9 mouse cellular contexts compared by ENCODE assay signal in genomic region chr7:25620101-25620500, GRCm38 (mm10). TPM values are rescaled to one million over a fixed set of nuclear protein-coding genes. Genes with fewer than 3 reads are reported as not detected.
DNase-seq lines count a peak whose midpoint lies in the region; ATAC-seq and TF ChIP-seq lines count a peak whose summit lies in the region.
"Had no signal": no experiment of that assay in that cellular context is flagged by ENCODE, and none has a peak within 500 bp of the region (broad histone marks: within the 10 kb centered on the region; RNA-seq: fewer than 3 reads in every experiment).

No protein-coding gene starts in this region.

- 90% methylated on average over 5 of the region's 5 CpGs for WGBS in heart, embryonic 11.5 days (ENCODE audit: insufficient replicate concordance)
- 94% methylated on average over 5 of the region's 5 CpGs for WGBS in forebrain, embryonic 12.5 days
- WGBS in limb, embryonic 14.5 days = 94% methylated on average over 5 of the region's 5 CpGs

- no peak overlapping the region for H3K27ac ChIP-seq in heart, embryonic 11.5 days (ENCODE audit: low read depth, low read length)
- H3K27ac ChIP-seq in forebrain, embryonic 12.5 days = no peak overlapping the region
- H3K27ac ChIP-seq in limb, embryonic 14.5 days (replicated peaks; ENCODE audit: low read depth, low read length) = no peak overlapping the region

- peak overlapping the region; percentile 80 for H3K4me3 ChIP-seq in heart, embryonic 11.5 days (ENCODE audit: low read depth, low read length)
- H3K4me3 ChIP-seq in E14TG2a.4 (replicated peaks; ENCODE audit: low read length) = peak overlapping the region; percentile 95
- H3K4me3 ChIP-seq in forebrain, embryonic 12.5 days (replicated peaks) = peak overlapping the region; percentile 63
- H3K4me3 ChIP-seq in limb, embryonic 14.5 days (replicated peaks; ENCODE audit: low read length) = peak overlapping the region; percentile 68

- no peak for TF ChIP-seq POLR2A in limb, embryonic 14.5 days (IDR thresholded peaks at IDR 0.05; ENCODE audit: borderline replicate concordance, extremely low read depth, insufficient read depth, insufficient read length)

- no peaks in the 10 kb centered on the region for H3K27me3 ChIP-seq in heart, embryonic 11.5 days (ENCODE audit: control insufficient read depth, insufficient read depth, low read length)
- H3K27me3 ChIP-seq in E14TG2a.4 (ENCODE audit: insufficient read depth, low read length) = peaks cover 9% of the 10 kb centered on the region; the same call in 1 of the 2 replicates
- H3K27me3 ChIP-seq in forebrain, embryonic 12.5 days = peaks cover 7% of the 10 kb centered on the region
- H3K27me3 ChIP-seq in limb, embryonic 14.5 days (ENCODE audit: control insufficient read depth, insufficient read depth, low read length) = no peaks in the 10 kb centered on the region

- intact Hi-C loops in heart, postnatal 36 days (cut with DNase I) = loop anchor here (2.0 kb wide), 1 partner anchor 39 kb away; the partner anchor contains the start of genes Bckdha and Exosc5

- H3K36me3 ChIP-seq in heart, embryonic 11.5 days (ENCODE audit: control insufficient read depth, insufficient read depth, low read length) = 0 out of 2 replicates have a peak, but pooled peaks cover 2% of the 10 kb centered on the region
- peaks cover 50% of the 10 kb centered on the region for H3K36me3 ChIP-seq in E14TG2a.4 (ENCODE audit: insufficient read depth, low read length)
- H3K36me3 ChIP-seq in forebrain, embryonic 12.5 days (replicated peaks) = 0 out of 2 replicates have a peak, but pooled peaks cover 8% of the 10 kb centered on the region
- H3K36me3 ChIP-seq in limb, embryonic 14.5 days (ENCODE audit: control insufficient read depth, insufficient read depth, low read length) = peaks cover 30% of the 10 kb centered on the region

- no peak for TF ChIP-seq CTCF in E14TG2a.4 (conservative IDR thresholded peaks at IDR 0.05; ENCODE audit: low read length)

- H3K4me2 ChIP-seq in heart, embryonic 11.5 days = peak overlapping the region; percentile 73
- peak overlapping the region; percentile 69 for H3K4me2 ChIP-seq in forebrain, embryonic 12.5 days
- H3K4me2 ChIP-seq in limb, embryonic 14.5 days (replicated peaks; ENCODE audit: low read depth, low read length, severe bottlenecking) = peak overlapping the region; percentile 67

- H3K9ac ChIP-seq in heart, embryonic 11.5 days (ENCODE audit: low read depth, low read length) = peak overlapping the region; percentile 85; the same call in 1 of the 2 replicates
- H3K9ac ChIP-seq in forebrain, embryonic 12.5 days = no peak overlapping the region
- H3K9ac ChIP-seq in limb, embryonic 14.5 days (ENCODE audit: low read depth, low read length, severe bottlenecking) = no peak overlapping the region

- H3K4me1 ChIP-seq in heart, embryonic 11.5 days (ENCODE audit: control insufficient read depth, insufficient read depth, low read length) = peaks cover 11% of the 10 kb centered on the region
- H3K4me1 ChIP-seq in E14TG2a.4 (replicated peaks; ENCODE audit: low read depth, low read length) = peaks cover 49% of the 10 kb centered on the region
- peaks cover 12% of the 10 kb centered on the region; the same call in 1 of the 2 replicates for H3K4me1 ChIP-seq in forebrain, embryonic 12.5 days
- H3K4me1 ChIP-seq in limb, embryonic 14.5 days (ENCODE audit: control insufficient read depth, insufficient read depth, low read length) = 0 out of 2 replicates have a peak, but pooled peaks cover 5% of the 10 kb centered on the region

- ATAC-seq in heart, embryonic 11.5 days (replicated peaks; ENCODE audit: insufficient number of reproducible peaks, low FRiP score, low TSS enrichment) = no peak
- ATAC-seq in forebrain, embryonic 12.5 days (ENCODE audit: low FRiP score) = no peak
- no peak for ATAC-seq in limb, embryonic 14.5 days (ENCODE audit: low FRiP score, low read depth)

- H3K9me3 ChIP-seq in heart, embryonic 11.5 days (replicated peaks; ENCODE audit: control insufficient read depth, low read length) = no peaks in the 10 kb centered on the region
- no peaks in the 10 kb centered on the region for H3K9me3 ChIP-seq in E14TG2a.4 (ENCODE audit: low read length)
- no peaks in the 10 kb centered on the region for H3K9me3 ChIP-seq in forebrain, embryonic 12.5 days
- H3K9me3 ChIP-seq in limb, embryonic 14.5 days (ENCODE audit: control insufficient read depth, low read length) = no peaks in the 10 kb centered on the region

- DNase-seq in heart, postnatal 36 days = no peak
- no peak for DNase-seq in limb, embryonic 14.5 days (ENCODE audit: low spot score)
- DNase-seq in urinary bladder, adult 18-20 months (ENCODE audit: low spot score in 2 of 2) = no peak
- DNase-seq in adrenal gland, postnatal 36 days = no peak
- DNase-seq in right cerebral cortex, postnatal 25 days = no peak

RNA-seq across cellular contexts. Expression of gene Dmac2, which starts 0.9 kb away (rescaled TPM):
- 52.3 and 60.3 TPM in 2 replicates for polyA plus RNA-seq in heart, embryonic 11.5 days (2014; fragmentation: Nextera tagmentation; extraction: Ambion mirVana)
- 10 to 100 TPM; 55.2 to 59.1 TPM for total RNA-seq in heart, postnatal 36 days (2021)
- polyA plus RNA-seq in forebrain, embryonic 12.5 days (2016; fragmentation: Nextera tagmentation; extraction: Ambion mirVana) = 24.0 and 25.1 TPM in 2 replicates
- 39.7 and 47.9 TPM in 2 replicates for polyA plus RNA-seq in limb, embryonic 14.5 days (2012; rRNA removed)
- 32.7 and 34.0 TPM in 2 replicates for polyA plus RNA-seq in limb, embryonic 14.5 days (2014; fragmentation: Nextera tagmentation; extraction: Ambion mirVana)
- total RNA-seq in adrenal gland, postnatal 36 days (2021) = 10 to 100 TPM; 22.1 to 25.3 TPM

RNA-seq across cellular contexts. Expression of gene Erich4, which starts 4.4 kb away (rescaled TPM):
- not detected in 2 replicates for polyA plus RNA-seq in heart, embryonic 11.5 days (2014; fragmentation: Nextera tagmentation; extraction: Ambion mirVana)
- under 1 TPM; 0.30 to 0.56 TPM for total RNA-seq in heart, postnatal 36 days (2021)
- not detected in 2 replicates for polyA plus RNA-seq in forebrain, embryonic 12.5 days (2016; fragmentation: Nextera tagmentation; extraction: Ambion mirVana)
- polyA plus RNA-seq in limb, embryonic 14.5 days (2012; rRNA removed) = not detected in 2 replicates
- polyA plus RNA-seq in limb, embryonic 14.5 days (2014; fragmentation: Nextera tagmentation; extraction: Ambion mirVana) = not detected in 2 replicates
- total RNA-seq in adrenal gland, postnatal 36 days (2021) = not detected
- total RNA-seq: neutrophil, adult 5-6 weeks had no signal

RNA-seq across cellular contexts. Expression of gene B3gnt8, which starts 6.4 kb away (rescaled TPM):
- polyA plus RNA-seq in heart, embryonic 11.5 days (2014; fragmentation: Nextera tagmentation; extraction: Ambion mirVana) = 2.5 and 4.0 TPM in 2 replicates
- 1 to 10 TPM; 2.6 to 4.6 TPM for total RNA-seq in heart, postnatal 36 days (2021)
- 0.70 and 0.79 TPM in 2 replicates for polyA plus RNA-seq in forebrain, embryonic 12.5 days (2016; fragmentation: Nextera tagmentation; extraction: Ambion mirVana)
- polyA plus RNA-seq in limb, embryonic 14.5 days (2012; rRNA removed) = 6.2 and 7.3 TPM in 2 replicates
- 3.4 and 5.1 TPM in 2 replicates for polyA plus RNA-seq in limb, embryonic 14.5 days (2014; fragmentation: Nextera tagmentation; extraction: Ambion mirVana)
- 1 to 10 TPM; 1.8 to 2.0 TPM for total RNA-seq in adrenal gland, postnatal 36 days (2021)

RNA-seq across cellular contexts. Expression of gene Bckdha, which starts 38.7 kb away (rescaled TPM):
- 41.4 and 45.7 TPM in 2 replicates for polyA plus RNA-seq in heart, embryonic 11.5 days (2014; fragmentation: Nextera tagmentation; extraction: Ambion mirVana)
- 100 to 1,000 TPM; 237 to 254 TPM for total RNA-seq in heart, postnatal 36 days (2021)
- polyA plus RNA-seq in forebrain, embryonic 12.5 days (2016; fragmentation: Nextera tagmentation; extraction: Ambion mirVana) = 36.1 and 38.1 TPM in 2 replicates
- polyA plus RNA-seq in limb, embryonic 14.5 days (2012; rRNA removed) = 67.0 and 91.1 TPM in 2 replicates
- 54.2 and 59.8 TPM in 2 replicates for polyA plus RNA-seq in limb, embryonic 14.5 days (2014; fragmentation: Nextera tagmentation; extraction: Ambion mirVana)
- total RNA-seq in adrenal gland, postnatal 36 days (2021) = 100 to 1,000 TPM; 176 to 245 TPM

RNA-seq across cellular contexts. Expression of gene Exosc5, which starts 38.9 kb away (rescaled TPM):
- 40.4 and 44.8 TPM in 2 replicates for polyA plus RNA-seq in heart, embryonic 11.5 days (2014; fragmentation: Nextera tagmentation; extraction: Ambion mirVana)
- total RNA-seq in heart, postnatal 36 days (2021) = 10 to 100 TPM; 16.0 to 18.9 TPM
- 49.8 and 51.1 TPM in 2 replicates for polyA plus RNA-seq in forebrain, embryonic 12.5 days (2016; fragmentation: Nextera tagmentation; extraction: Ambion mirVana)
- 64.9 and 77.1 TPM in 2 replicates for polyA plus RNA-seq in limb, embryonic 14.5 days (2012; rRNA removed)
- polyA plus RNA-seq in limb, embryonic 14.5 days (2014; fragmentation: Nextera tagmentation; extraction: Ambion mirVana) = 63.0 and 71.2 TPM in 2 replicates
- 10 to 100 TPM; 39.6 to 54.0 TPM for total RNA-seq in adrenal gland, postnatal 36 days (2021)
